Mouse (Mus musculus) lung, embryonic 14.5 days (tissue): ENCODE data around the gene Clcn2. TPM values are rescaled to one million over a fixed set of nuclear protein-coding genes. Genes with fewer than 3 reads are reported as not detected.

Experiments
- ATAC-seq: fragments of 200-750 bp; cut with Nextera tagmentation; 2 replicates; pipeline ENCODE4 v1.8.0; 2017; ENCODE audit warnings: mild to moderate bottlenecking, moderate TSS enrichment, moderate library complexity; ENCODE audit not compliant: insufficient read depth
- DNase-seq: peaks from one replicate; pipeline ENCODE4 v3.0.0-alpha.2; 2015
- H3K27ac ChIP-seq: fragments of 300-500 bp; sonication (generic); 2 replicates; pipeline ENCODE4 v1.5.1; 2014; ENCODE audit warnings: low read depth, mild to moderate bottlenecking, moderate library complexity
- H3K27me3 ChIP-seq: fragments of 300-500 bp; sonication (generic); 2 replicates; pipeline ENCODE4 v1.6.1; 2014; ENCODE audit warnings: low read length, control low read depth; ENCODE audit not compliant: insufficient read depth
- H3K36me3 ChIP-seq: fragments of 300-500 bp; sonication (generic); 2 replicates; pipeline ENCODE4 v1.6.1; 2014; ENCODE audit warnings: control low read depth; ENCODE audit not compliant: insufficient read depth
- H3K4me1 ChIP-seq: fragments of 300-500 bp; sonication (generic); 2 replicates; pipeline ENCODE4 v1.6.1; 2014; ENCODE audit warnings: antibody characterized with exemption, control low read depth; ENCODE audit not compliant: insufficient read depth
- H3K4me2 ChIP-seq: fragments of 300-500 bp; sonication (generic); 2 replicates; pipeline ENCODE4 v1.6.1; 2014; ENCODE audit warnings: mild to moderate bottlenecking
- H3K4me3 ChIP-seq: fragments of 300-500 bp; sonication (generic); 2 replicates; pipeline ENCODE4 v1.5.1; 2014; ENCODE audit warnings: low read depth, low read length
- H3K9ac ChIP-seq: fragments of 300-500 bp; sonication (generic); 2 replicates; pipeline ENCODE4 v1.6.1; 2014
- H3K9me3 ChIP-seq: fragments of 300-500 bp; sonication (generic); 2 replicates; pipeline ENCODE4 v1.6.1; 2016; ENCODE audit warnings: low read depth, low read length, control low read depth
- CTCF ChIP-seq: IDR thresholded peaks from 2 replicates; pipeline ENCODE4 v1.5.1; 2016; ENCODE audit warnings: antibody characterized with exemption, low read depth
- WGBS: fragments of 180-500 bp; shearing (Covaris S2); extraction: QIAGEN DNeasy Blood & Tissue Kit; methylation state at CpG from one replicate; pipeline ENCODE4 v1.1.7; 2014; 5-methylcytosine and 5-hydroxymethylcytosine counted together
- polyA plus RNA-seq: library from polyadenylated mRNA; unstranded; fragments of >200 nt; fragmentation: Nextera tagmentation; extraction: Ambion mirVana; gene quantifications from 2 replicates; pipeline ENCODE4 v1.2.1, GENCODE M21; 2014

The Clcn2 gene
- polyA plus RNA-seq, 1 experiment from 2014 or later: 10.1 TPM

DNA sequence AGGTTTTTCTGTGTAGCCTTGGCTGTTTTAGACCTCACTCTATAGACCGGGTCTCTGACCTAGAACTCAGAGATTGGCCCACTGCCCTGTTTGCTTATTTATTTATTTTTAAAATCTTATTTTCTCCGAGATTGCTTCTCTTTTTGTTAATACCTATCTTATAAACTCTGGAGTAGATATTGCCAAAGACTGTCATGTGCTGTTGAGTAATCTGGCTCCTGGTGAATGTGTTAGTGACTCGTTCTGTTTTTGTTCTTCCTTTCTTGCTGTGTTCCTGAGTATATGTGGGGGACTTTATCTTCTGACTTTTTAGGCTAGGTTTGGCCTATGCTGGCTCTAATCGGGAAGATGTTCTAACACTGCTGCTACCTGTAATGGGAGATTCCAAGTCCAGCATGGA, 59.9 kb downstream of the Clcn2 start:
- peaks cover 89% of the 10 kb centered on the region for H3K36me3 ChIP-seq
- ATAC-seq: no peak
- no peak overlapping the region for H3K4me3 ChIP-seq
- 87% methylated on average over 4 of the region's 4 CpGs for WGBS
- no peak overlapping the region for H3K9ac ChIP-seq
- H3K27me3 ChIP-seq: no peaks in the 10 kb centered on the region
- no peaks in the 10 kb centered on the region for H3K4me1 ChIP-seq
- no peak for DNase-seq
- no peaks in the 10 kb centered on the region for H3K9me3 ChIP-seq
- no peak for TF ChIP-seq CTCF
- no peak overlapping the region for H3K4me2 ChIP-seq
- no peak overlapping the region for H3K27ac ChIP-seq

GRCm38 (mm10) chr16:20653315-20653714, 64.2 kb downstream of the Clcn2 start:
- Histone ChIP-seq H3K9ac (no peak overlapping the region), H3K27ac (no peak overlapping the region), H3K4me2 (no peak overlapping the region; the same call in 1 of the 2 replicates), H3K4me3 (no peak overlapping the region), H3K27me3 (no peaks in the 10 kb centered on the region), H3K4me1 (no peaks in the 10 kb centered on the region), H3K36me3 (peaks cover 46% of the 10 kb centered on the region), H3K9me3 (no peaks in the 10 kb centered on the region)
- DNase-seq (no peak), ATAC-seq (no peak)
- WGBS: 38% methylated on average over 2 of the region's 2 CpGs
- TF ChIP-seq CTCF: no peak

Other genes with a start within 250 kb of the Clcn2 start
- 111 and 112 TPM in 2 replicates for gene Eif2b5, start 218.9 kb downstream of the Clcn2 start, polyA plus RNA-seq
- gene Dvl3, start 200.8 kb downstream of the Clcn2 start, polyA plus RNA-seq: 24.6 and 25.2 TPM in 2 replicates
- 641 and 646 TPM in 2 replicates for gene Ap2m1, start 182.3 kb downstream of the Clcn2 start, polyA plus RNA-seq
- gene Abcf3, start 169.2 kb downstream of the Clcn2 start, polyA plus RNA-seq: 51.1 and 53.9 TPM in 2 replicates
- gene Vwa5b2, start 128.3 kb downstream of the Clcn2 start, polyA plus RNA-seq: 0.53 and 0.89 TPM in 2 replicates
- 31.5 and 34.6 TPM in 2 replicates for gene Eef1akmt4, start 106.2 kb downstream of the Clcn2 start, polyA plus RNA-seq
- not detected in 2 replicates for gene Gm49333, start 106.1 kb downstream of the Clcn2 start, polyA plus RNA-seq
- gene Alg3, start 106.0 kb downstream of the Clcn2 start, polyA plus RNA-seq: 44.1 and 48.9 TPM in 2 replicates
- gene Camk2n2, start 96.5 kb downstream of the Clcn2 start, polyA plus RNA-seq: 0.72 and 1.3 TPM in 2 replicates
- 2.8 and 2.9 TPM in 2 replicates for gene Ece2, start 87.9 kb downstream of the Clcn2 start, polyA plus RNA-seq
- 345 and 352 TPM in 2 replicates for gene Psmd2, start 66.1 kb downstream of the Clcn2 start, polyA plus RNA-seq
- 176 and 191 TPM in 2 replicates for gene Eif4g1, start 49.4 kb downstream of the Clcn2 start, polyA plus RNA-seq
- 3.4 TPM in 2 replicates for gene Fam131a, start 24.5 kb downstream of the Clcn2 start, polyA plus RNA-seq
- 101 and 114 TPM in 2 replicates for gene Polr2h, start 81 bp downstream of the Clcn2 start, polyA plus RNA-seq
- 3.4 and 4.8 TPM in 2 replicates for gene Chrd, start 15.4 kb upstream of the Clcn2 start, polyA plus RNA-seq
- gene Thpo, start 16.8 kb upstream of the Clcn2 start, polyA plus RNA-seq: 0.76 and 1.1 TPM in 2 replicates